Mouse (Mus musculus) thymus, adult 2 months (tissue): ENCODE data around the gene Cyp2d9. TPM values are rescaled to one million over a fixed set of nuclear protein-coding genes. Genes with fewer than 3 reads are reported as not detected.

Experiments
- DNase-seq: peaks from one replicate; pipeline ENCODE4 v3.0.0; 2021
- H3K27ac ChIP-seq: fragments of 200-500 bp; 2 replicates; pipeline ENCODE4 v1.5.1; 2012; ENCODE audit warnings: low read length, control low read depth; ENCODE audit not compliant: control insufficient read depth, insufficient read depth
- H3K27me3 ChIP-seq: fragments of 200-500 bp; 2 replicates; pipeline ENCODE4 v1.6.1; 2012; ENCODE audit warnings: mild to moderate bottlenecking, low read length, moderate library complexity, mixed read lengths; ENCODE audit not compliant: control insufficient read depth, insufficient read depth
- H3K36me3 ChIP-seq: fragments of 200-500 bp; 2 replicates; pipeline ENCODE4 v1.6.1; 2012; ENCODE audit warnings: mild to moderate bottlenecking, low read length, moderate library complexity; ENCODE audit not compliant: control insufficient read depth, insufficient read depth
- H3K4me1 ChIP-seq: fragments of 200-500 bp; replicated peaks from 2 replicates; pipeline ENCODE4 v1.6.1; 2012; ENCODE audit warnings: low read length; ENCODE audit not compliant: control insufficient read depth, insufficient read depth
- H3K4me3 ChIP-seq: fragments of 200-500 bp; 2 replicates; pipeline ENCODE4 v1.5.1; 2012; ENCODE audit warnings: mild to moderate bottlenecking, low read length, control low read depth, moderate library complexity; ENCODE audit not compliant: control insufficient read depth, insufficient read depth
- CTCF ChIP-seq: fragments of 200-500 bp; IDR thresholded peaks from 2 replicates; pipeline ENCODE4 v1.5.1; 2012; ENCODE audit warnings: mild to moderate bottlenecking, control low read depth, low read length, moderate library complexity, borderline replicate concordance; ENCODE audit not compliant: control insufficient read depth, poor library complexity, insufficient read depth; ENCODE audit errors: extremely low read depth
- POLR2A ChIP-seq: fragments of 200-500 bp; IDR thresholded peaks from 2 replicates; pipeline ENCODE4 v1.6.1; 2012; ENCODE audit warnings: mild to moderate bottlenecking, low read length, control low read depth, moderate library complexity; ENCODE audit not compliant: control insufficient read depth, poor library complexity, insufficient read depth; ENCODE audit errors: extremely low read depth
- WGBS: fragments of 180-500 bp; shearing (Covaris S2); methylation state at CpG from one replicate; pipeline ENCODE4 v1.1.7; 2018; 5-methylcytosine and 5-hydroxymethylcytosine counted together
- polyA plus RNA-seq: library from polyadenylated mRNA; depleted of rRNA; stranded (reverse); fragments of >200 nt; gene quantifications from 2 replicates; pipeline ENCODE4 v1.2.3, GENCODE M21; 2012

The Cyp2d9 gene
- polyA plus RNA-seq, 1 experiment = 0.22 TPM

- Histone ChIP-seq H3K36me3 (no peaks in the 10 kb centered on the region), H3K4me3 (no peak overlapping the region), H3K4me1 (no peaks in the 10 kb centered on the region), H3K27ac (no peak overlapping the region), H3K27me3 (no peaks in the 10 kb centered on the region; the same call in 1 of the 2 replicates)
- no peak for TF ChIP-seq CTCF
- no peak for TF ChIP-seq POLR2A
- DNase-seq = no peak
- 87% methylated on average over 4 of the region's 4 CpGs for WGBS
These were observed 10.3 kb upstream of the Cyp2d9 start for GRCm38 (mm10) chr15:82422935-82423334.

GRCm38 (mm10) chr15:82423471-82423870 lies 9.8 kb upstream of the Cyp2d9 start:
- Histone ChIP-seq H3K27me3 (no peaks in the 10 kb centered on the region; the same call in 1 of the 2 replicates), H3K4me3 (no peak overlapping the region), H3K36me3 (no peaks in the 10 kb centered on the region), H3K4me1 (no peaks in the 10 kb centered on the region), H3K27ac (no peak overlapping the region)
- WGBS = 89% methylated on average over 3 of the region's 3 CpGs
- TF ChIP-seq POLR2A (no peak), CTCF (no peak)
- DNase-seq = no peak

GRCm38 (mm10) chr15:82433621-82434020 lies 384 bp downstream of the Cyp2d9 start:
- Histone ChIP-seq H3K4me3 (no peak overlapping the region), H3K27ac (no peak overlapping the region)
- DNase-seq = no peak

GRCm38 (mm10) chr15:82434541-82434940 lies 1.3 kb downstream of the Cyp2d9 start:
- no peaks in the 10 kb centered on the region for H3K4me1 ChIP-seq
- TF ChIP-seq POLR2A (no peak), CTCF (no peak)
- no peak for DNase-seq
- WGBS = 96% methylated on average over 3 of the region's 3 CpGs
- H3K36me3 ChIP-seq = no peaks in the 10 kb centered on the region
- H3K27ac ChIP-seq = no peak overlapping the region
- H3K4me3 ChIP-seq = no peak overlapping the region
- H3K27me3 ChIP-seq = no peaks in the 10 kb centered on the region

More at GRCm38 (mm10) chr15:82433621-82434020, 384 bp downstream of the Cyp2d9 start:
- Histone ChIP-seq H3K36me3 (no peaks in the 10 kb centered on the region), H3K27me3 (no peaks in the 10 kb centered on the region), H3K4me1 (no peaks in the 10 kb centered on the region)
- no peak for TF ChIP-seq POLR2A
- TF ChIP-seq CTCF = no peak
- 95% methylated on average over 3 of the region's 3 CpGs for WGBS

GRCm38 (mm10) chr15:82435011-82435410 lies 1.8 kb downstream of the Cyp2d9 start:
- 88% methylated on average over 3 of the region's 3 CpGs for WGBS
- Histone ChIP-seq H3K36me3 (no peaks in the 10 kb centered on the region), H3K27me3 (no peaks in the 10 kb centered on the region), H3K4me3 (no peak overlapping the region), H3K27ac (no peak overlapping the region), H3K4me1 (no peaks in the 10 kb centered on the region)
- no peak for DNase-seq
- TF ChIP-seq POLR2A (no peak), CTCF (no peak)

GRCm38 (mm10) chr15:82435606-82436005 lies 2.4 kb downstream of the Cyp2d9 start:
- H3K4me3 ChIP-seq = no peak overlapping the region
- H3K27ac ChIP-seq = no peak overlapping the region

More at GRCm38 (mm10) chr15:82435606-82436005, 2.4 kb downstream of the Cyp2d9 start:
- Histone ChIP-seq H3K27me3 (no peaks in the 10 kb centered on the region), H3K4me1 (no peaks in the 10 kb centered on the region), H3K36me3 (no peaks in the 10 kb centered on the region)
- no peak for TF ChIP-seq POLR2A
- TF ChIP-seq CTCF = no peak
- WGBS = 97% methylated on average over 2 of the region's 2 CpGs
- no peak for DNase-seq
